21 mouse cellular contexts compared by ENCODE assay signal in genomic region chr7:84074266-84074665, GRCm38 (mm10). TPM values are rescaled to one million over a fixed set of nuclear protein-coding genes. Genes with fewer than 3 reads are reported as not detected.
"Had no signal": no experiment of that assay in that cellular context is flagged by ENCODE, and none has a peak within 500 bp of the region (broad histone marks: within the 10 kb centered on the region; RNA-seq: fewer than 3 reads in every experiment).

No protein-coding gene starts in this region.

- H3K4me1 ChIP-seq: liver, embryonic 12.5 days; liver, embryonic 15.5 days; lung, embryonic 15.5 days; megakaryocyte, embryonic 14.5 days; midbrain, embryonic 10.5 days; midbrain, embryonic 13.5 days; stomach, embryonic 15.5 days had no signal

- H3K9me3 ChIP-seq: limb, embryonic 10.5 days; limb, embryonic 13.5 days; liver, embryonic 12.5 days; liver, embryonic 15.5 days; lung, embryonic 15.5 days; midbrain, embryonic 10.5 days; midbrain, embryonic 13.5 days; stomach, embryonic 15.5 days had no signal

- H3K4me2 ChIP-seq: limb, embryonic 13.5 days; liver, embryonic 12.5 days; liver, embryonic 15.5 days; lung, embryonic 15.5 days; midbrain, embryonic 13.5 days; stomach, embryonic 15.5 days had no signal

- H3K36me3 ChIP-seq: limb, embryonic 10.5 days; limb, embryonic 13.5 days; liver, embryonic 12.5 days; liver, embryonic 15.5 days; lung, embryonic 15.5 days; midbrain, embryonic 10.5 days; midbrain, embryonic 13.5 days; stomach, embryonic 15.5 days had no signal

- H3K27me3 ChIP-seq: limb, embryonic 13.5 days; liver, embryonic 12.5 days; liver, embryonic 15.5 days; lung, embryonic 15.5 days; midbrain, embryonic 13.5 days; stomach, embryonic 15.5 days had no signal

- H3K9ac ChIP-seq: limb, embryonic 13.5 days; liver, embryonic 12.5 days; liver, embryonic 15.5 days; lung, embryonic 15.5 days; midbrain, embryonic 13.5 days; stomach, embryonic 15.5 days had no signal

- DNase-seq: kidney, adult 2 months; kidney, postnatal 25 days; liver; lung, adult 18-20 months; lung, postnatal 10 days; lung, postnatal 36 days; right cerebral cortex, postnatal 25 days; spleen, adult 18-20 months; thymus, postnatal 25 days had no signal

- ATAC-seq: liver, embryonic 12.5 days; midbrain, embryonic 13.5 days had no signal

- H3K27ac ChIP-seq: kidney, postnatal 0 days; layer of hippocampus, adult 2 months; limb, embryonic 10.5 days; limb, embryonic 13.5 days; liver, embryonic 12.5 days; liver, embryonic 15.5 days; lung, embryonic 15.5 days; midbrain, embryonic 10.5 days; midbrain, embryonic 13.5 days; stomach, embryonic 15.5 days had no signal

- H3K4me3 ChIP-seq: layer of hippocampus, adult 2 months; limb, embryonic 10.5 days; limb, embryonic 13.5 days; liver, embryonic 12.5 days; liver, embryonic 15.5 days; lung, embryonic 15.5 days; megakaryocyte, embryonic 14.5 days; midbrain, embryonic 10.5 days; midbrain, embryonic 13.5 days; stomach, embryonic 15.5 days had no signal

RNA-seq across cellular contexts. Expression of gene Cemip, which starts 12.0 kb away (rescaled TPM):
- polyA plus RNA-seq: limb, embryonic 10.5 days; thymus, postnatal 0 days had no signal
